Mouse (Mus musculus) layer of hippocampus, adult 18-20 months (tissue): ENCODE data around the gene Nrp1. TPM values are rescaled to one million over a fixed set of nuclear protein-coding genes. Genes with fewer than 3 reads are reported as not detected.
A peak's percentile ranks its signal among the peaks of the same experiment; 100 is the strongest.

Source experiments
- DNase-seq, 2 experiments: peaks; one replicate each; pipeline ENCODE4 v3.0.0; 2022; ENCODE audit warnings: low spot score in 2 of 2
- total RNA-seq, 2 experiments: library from RNA; stranded (reverse); gene quantifications; 2 replicates each; pipeline ENCODE4 v1.2.3; 2021

Gene Nrp1
- total RNA-seq, 2 experiments from 2014 or later: 90.2 to 91.4 TPM

DNA sequence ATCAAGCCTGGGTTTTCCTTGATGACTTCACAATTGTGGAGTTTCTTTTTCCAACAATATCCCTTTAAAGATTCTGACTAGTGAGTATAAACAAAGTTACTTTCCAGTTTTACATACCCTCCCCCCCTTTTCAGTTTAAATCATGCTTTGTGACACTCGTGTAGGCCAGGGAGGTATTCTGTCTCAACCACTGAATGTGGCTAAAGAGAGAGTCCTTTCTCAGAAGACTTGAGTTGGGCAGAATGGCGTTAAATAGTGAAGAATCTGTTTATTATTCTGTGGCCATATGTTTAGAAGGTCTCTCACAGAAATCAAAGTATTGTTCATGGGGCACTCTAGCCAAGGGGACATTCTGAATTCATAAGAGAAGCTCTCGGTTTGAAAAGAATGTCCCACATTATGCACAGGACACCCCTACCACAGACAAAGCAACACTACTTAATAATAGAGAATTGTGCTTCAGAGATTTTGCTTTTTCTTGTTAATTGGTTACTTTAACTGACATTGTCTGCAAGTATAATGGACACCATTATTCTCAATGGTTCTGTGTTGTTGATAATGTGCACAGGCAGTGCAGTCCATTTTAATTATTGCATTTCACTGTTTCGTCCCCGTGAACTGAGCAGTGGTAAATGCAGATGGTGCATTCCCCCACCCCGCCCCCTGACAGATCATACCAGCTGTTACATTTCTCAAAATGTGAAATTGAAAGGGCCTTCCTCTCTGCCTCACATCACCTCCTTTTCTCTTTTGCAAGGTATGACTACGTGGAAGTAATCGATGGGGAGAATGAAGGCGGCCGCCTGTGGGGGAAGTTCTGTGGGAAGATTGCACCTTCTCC, 59.8 kb downstream of the Nrp1 start:
- DNase-seq: peak in 1 of 2 experiments; percentile 60

- DNase-seq: no peak
These were observed 61.6 kb downstream of the Nrp1 start for GRCm38 (mm10) chr8:128419984-128420383.

DNA sequence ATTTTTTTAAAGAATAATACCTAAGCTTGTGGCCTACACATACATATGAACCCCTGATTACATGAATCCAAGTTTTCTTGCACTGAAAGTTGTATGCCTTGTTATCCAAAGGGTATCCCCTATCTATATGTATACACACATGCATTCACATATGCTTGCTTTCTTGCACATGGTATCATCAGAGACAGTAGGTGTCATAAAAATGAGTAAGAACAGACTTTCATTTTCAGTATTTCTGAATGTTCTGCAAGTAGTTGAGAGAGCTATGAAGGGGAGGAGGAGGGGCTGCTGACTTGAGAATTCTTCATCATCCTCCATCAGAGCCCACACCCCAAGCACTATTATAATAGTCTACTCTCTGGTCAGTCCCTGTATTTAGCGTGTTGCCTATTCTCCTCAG, 62.0 kb downstream of the Nrp1 start:
- no peak for DNase-seq

DNA sequence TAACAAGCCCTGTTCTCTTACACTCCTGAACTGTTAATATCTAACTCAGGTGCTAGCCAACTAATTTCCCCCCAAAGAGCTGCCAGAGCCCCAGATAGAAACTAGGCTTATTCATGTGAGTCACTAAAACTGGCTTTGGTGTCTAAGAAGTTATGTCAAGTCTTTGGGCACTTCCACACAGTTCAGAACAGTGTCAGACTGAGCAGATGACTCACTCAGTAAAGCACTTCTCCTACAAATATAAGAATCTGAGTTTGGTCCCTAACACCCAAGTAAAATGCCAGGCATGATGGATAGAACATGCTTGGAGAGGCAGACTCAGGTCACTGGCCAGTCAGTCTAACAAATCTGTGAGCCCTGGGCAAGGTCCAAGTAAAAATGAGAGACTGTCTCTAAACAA, 65.4 kb downstream of the Nrp1 start:
- DNase-seq: no peak

GRCm38 (mm10) chr8:128424626-128425333, 66.4 kb downstream of the Nrp1 start:
- no peak for DNase-seq

- no peak for DNase-seq
These were observed 68.7 kb downstream of the Nrp1 start for GRCm38 (mm10) chr8:128427071-128427470.

GRCm38 (mm10) chr8:128428971-128429370, 70.6 kb downstream of the Nrp1 start:
- no peak for DNase-seq

DNA sequence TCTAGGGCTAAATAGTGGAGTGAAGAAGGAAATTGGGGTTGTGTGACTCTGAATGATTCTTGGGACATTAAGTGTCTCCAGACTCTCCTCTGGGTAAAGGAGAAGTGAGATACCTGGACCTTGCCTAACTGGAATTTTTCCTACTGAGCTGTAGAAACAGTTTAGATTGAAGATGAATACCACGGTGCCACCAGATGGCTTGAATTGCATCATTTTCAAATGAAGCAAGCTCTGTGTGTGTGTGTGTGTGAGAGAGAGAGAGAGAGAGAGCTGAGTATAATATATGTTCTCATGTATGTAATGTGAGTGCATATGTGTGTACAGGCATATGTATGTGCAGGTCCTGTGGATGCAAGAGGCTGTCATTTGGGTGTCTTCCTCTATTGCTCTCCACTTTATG, 72.7 kb downstream of the Nrp1 start:
- DNase-seq: peak in 1 of 2 experiments; percentile 29

- no peak for DNase-seq
These were observed 77.3 kb downstream of the Nrp1 start for GRCm38 (mm10) chr8:128435749-128436148.

DNA sequence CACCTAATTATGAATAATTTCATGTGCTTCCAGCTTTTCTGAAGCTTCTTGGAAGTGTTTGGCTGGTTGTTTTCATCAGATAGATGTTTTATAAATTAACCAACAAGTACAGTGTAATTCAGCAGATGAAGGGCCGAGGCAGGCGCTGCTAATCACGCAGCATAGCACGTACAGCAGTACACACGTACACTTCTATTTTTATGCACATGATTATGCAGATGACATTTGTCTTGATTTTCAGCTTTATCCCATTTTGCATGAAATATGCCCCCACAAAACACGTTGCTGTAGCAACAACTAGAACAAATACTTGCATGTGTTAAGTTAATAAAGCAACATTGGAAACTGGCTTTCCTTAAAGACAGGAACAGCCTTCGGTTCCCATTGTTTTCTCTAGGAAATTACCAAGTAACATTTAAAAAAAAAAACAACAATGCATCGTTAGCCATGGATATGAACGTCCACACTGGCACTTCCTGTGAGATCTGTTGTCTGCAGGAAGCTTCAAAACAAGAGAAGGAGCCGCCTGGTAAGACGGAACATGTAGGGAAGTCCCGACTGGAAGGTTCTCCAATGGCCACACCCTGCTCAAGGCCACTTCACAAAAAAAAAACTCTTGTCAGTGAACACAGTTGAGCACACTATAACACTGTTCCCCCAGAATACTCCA, 78.9 kb downstream of the Nrp1 start:
- peak in 1 of 2 experiments; percentile 66 for DNase-seq

GRCm38 (mm10) chr8:128441407-128441806, 83.0 kb downstream of the Nrp1 start:
- DNase-seq: no peak

GRCm38 (mm10) chr8:128445596-128445995, 87.2 kb downstream of the Nrp1 start:
- DNase-seq: no peak

DNA sequence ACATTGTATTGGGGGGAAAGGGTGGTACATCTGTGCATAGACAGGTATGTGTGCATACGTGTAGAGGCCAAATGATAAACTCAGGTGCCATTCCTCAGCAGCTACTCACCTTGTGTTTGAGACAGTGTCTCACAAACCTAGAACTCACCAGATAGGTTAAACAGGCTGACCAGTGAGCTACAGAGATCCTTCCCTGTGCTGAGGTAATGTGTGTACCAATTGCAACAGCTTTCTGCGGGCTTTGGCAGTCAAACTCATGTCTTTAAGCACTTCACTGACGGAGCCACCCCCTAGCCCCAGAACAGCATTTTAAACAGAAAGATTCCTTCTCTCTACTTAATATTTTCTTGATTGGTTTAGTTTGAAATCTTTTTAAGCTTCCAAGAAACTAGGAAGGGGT, 88.2 kb downstream of the Nrp1 start:
- no peak for DNase-seq

GRCm38 (mm10) chr8:128447320-128447719, 88.9 kb downstream of the Nrp1 start:
- DNase-seq: no peak

DNA sequence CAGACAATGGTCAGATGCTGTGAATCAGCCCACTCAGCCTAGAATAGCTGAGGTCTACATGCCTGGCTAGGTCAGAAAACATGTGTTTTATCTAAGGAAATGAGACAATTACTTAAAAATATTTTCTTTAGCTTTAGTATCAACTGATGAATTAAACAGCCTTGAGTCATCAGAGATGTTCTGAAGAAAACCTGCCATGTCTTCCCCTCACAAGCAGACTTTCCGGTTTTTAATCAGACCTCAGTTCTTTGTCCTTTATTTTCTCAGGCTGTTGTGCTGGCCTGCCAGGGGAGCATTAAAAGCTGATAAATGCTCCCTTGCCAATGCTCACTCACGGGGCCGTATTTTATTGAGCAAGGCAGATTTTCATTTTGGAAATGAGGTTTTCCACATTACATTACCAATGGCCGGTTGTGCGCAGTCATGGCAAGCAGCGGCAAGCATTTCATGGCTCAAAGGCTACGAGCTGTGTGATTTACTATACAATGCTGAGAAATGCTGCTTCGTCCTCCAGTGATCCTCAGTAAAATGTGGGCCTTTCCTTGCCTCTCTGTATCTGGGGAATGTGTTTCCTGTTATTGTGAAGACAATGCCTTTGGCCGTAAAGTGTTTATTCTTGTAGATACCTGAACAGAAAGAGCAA, 92.1 kb downstream of the Nrp1 start:
- no peak for DNase-seq

DNA sequence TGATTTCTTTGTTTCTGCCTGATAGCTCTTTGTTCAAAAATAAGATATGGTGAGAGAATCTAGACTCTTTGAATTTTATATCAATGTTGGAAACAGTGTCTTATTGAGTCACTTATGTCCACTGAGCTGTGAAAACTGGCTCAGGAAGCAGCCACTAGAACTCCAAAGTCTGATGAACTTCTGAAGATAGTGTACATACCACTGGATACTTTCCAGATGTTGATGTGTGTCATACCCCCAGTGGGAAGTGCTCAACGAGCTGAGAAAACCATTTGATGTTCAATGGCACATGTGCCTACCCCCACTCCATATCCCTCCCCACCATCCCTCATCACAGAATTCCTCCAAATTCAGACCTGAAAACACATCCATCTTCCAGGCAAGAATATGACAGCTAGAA, 92.7 kb downstream of the Nrp1 start:
- no peak for DNase-seq

DNA sequence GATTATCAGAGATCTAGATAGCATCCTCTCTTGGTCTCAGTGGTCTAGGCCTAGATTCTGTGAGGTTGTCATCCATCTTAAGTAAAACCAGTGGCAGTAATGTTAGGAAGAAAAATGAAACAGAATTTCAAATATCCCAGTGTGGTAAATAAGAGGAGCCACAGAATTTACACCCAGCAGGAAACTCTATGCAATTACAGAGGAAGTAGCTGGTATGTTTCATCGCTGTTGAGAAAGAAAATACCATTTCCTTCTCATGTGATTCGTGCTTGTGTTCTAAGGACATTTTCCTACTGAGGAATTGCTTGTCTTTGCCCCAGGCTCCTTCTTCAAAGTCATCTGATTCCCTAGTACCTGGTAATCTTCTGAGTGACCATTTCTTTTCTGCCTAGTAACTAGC, 95.1 kb downstream of the Nrp1 start:
- DNase-seq: no peak

DNA sequence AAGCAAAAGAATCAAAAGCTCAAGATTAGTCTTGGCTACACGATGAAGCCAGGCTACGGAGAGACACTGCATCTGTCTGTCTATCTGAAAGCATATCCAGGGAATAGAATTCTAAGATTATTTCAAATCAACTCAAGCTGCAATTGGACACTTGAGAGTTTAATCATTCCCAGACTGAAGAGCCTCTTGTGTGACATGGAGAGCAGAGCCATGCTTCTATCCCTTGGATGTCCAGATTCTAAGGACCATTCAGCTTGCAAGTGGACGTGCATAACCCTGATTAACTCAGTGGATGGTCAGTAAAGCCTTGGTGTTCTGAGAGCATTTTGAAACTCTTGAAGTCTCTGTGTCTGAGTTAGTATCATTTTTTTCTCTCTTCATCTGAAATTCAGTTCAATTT, 95.6 kb downstream of the Nrp1 start:
- no peak for DNase-seq

DNA sequence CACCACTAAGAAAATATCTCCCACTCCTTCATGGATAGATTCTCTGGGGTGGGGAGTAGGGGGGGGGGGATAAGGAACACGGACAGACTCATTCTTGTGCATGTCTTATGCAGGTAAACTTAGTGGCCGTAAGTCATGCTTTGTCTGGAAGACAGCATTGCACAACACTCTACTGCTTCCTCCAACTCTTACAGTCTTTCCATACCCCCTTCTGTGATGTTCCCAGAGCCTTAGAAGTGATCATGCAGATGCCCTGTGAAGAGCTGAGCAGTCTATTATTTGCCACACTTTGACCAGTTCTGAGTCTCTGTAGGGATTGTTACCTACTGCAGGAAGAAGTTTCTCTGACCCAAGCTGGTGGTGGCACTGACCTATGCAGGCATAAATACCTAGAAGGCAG, 98.9 kb downstream of the Nrp1 start:
- DNase-seq: no peak

DNA sequence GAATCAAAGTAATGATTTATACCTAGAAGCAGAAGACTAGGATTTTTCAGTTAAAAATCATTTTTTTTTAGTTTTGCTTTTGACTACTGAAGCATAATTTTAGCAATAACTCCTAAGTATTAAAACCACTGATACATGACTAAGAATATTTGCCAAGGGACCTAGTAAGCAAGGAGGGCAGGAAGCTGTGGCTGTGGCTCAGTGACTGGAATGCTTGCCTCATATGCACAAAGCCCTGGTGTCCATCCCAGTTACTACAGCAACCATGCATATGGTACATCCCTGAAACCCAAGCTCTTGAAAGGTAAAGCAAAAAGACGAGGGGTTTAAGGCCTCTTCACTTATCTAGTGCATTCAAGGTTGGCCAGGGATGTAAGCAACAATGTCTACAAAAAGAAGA, 101.3 kb downstream of the Nrp1 start:
- DNase-seq: no peak

DNA sequence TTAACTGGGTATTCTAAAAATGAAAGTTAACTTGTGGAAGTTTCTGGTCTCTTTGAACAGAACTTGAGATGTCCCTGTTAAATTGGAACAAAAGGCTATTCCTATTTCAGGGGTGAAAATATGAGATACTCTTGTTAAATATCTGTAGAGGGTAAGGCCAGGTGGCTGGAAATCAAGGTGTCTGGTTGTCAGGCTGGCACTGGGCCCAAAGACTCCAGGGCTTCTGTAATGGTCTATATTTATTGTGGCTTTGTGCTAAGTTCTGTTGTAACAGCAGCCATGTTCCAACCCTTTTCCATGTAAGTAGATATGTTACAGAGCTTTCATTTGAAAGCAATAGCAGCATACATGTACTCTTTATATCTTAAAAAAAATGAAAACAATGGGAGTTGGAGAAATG, 103.3 kb downstream of the Nrp1 start:
- no peak for DNase-seq

DNA sequence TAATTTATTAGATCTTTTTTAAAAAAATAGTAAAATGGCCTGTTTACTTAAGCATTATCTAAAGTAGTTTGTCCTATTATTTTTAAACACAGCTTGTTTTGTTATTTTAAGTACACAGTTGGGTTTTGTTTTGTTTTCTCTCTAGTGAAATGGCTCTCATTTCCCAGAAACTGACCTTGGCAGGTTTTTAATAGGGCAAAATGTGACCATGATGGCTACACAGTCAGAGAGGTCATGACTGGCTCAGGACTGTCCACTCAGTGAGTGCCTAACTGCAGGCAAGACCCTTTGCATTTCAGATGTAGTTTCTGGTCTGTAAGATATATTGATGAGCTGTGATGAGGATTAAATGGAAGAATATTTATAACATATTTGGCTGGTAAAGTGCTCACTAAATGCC, 104.8 kb downstream of the Nrp1 start:
- no peak for DNase-seq
